Mouse (Mus musculus) urinary bladder, adult 2 months (tissue): ENCODE data around the gene Sel1l3. TPM values are rescaled to one million over a fixed set of nuclear protein-coding genes. Genes with fewer than 3 reads are reported as not detected.

ENCODE experiments used
- DNase-seq: peaks from one replicate; pipeline ENCODE4 v3.0.0; 2022; ENCODE audit warnings: low spot score
- polyA plus RNA-seq: library from polyadenylated mRNA; depleted of rRNA; stranded (reverse); fragments of >200 nt; gene quantifications from 2 replicates; pipeline ENCODE4 v1.2.3, GENCODE M21; 2012

The Sel1l3 gene
- polyA plus RNA-seq, 1 experiment: 6.6 TPM

- DNase-seq: peak; percentile 38
Measured at GRCm38 (mm10) chr5:53212782-53213710, 681 bp downstream of the Sel1l3 start.

- DNase-seq: no peak
Measured at GRCm38 (mm10) chr5:53212087-53212781, 1.5 kb downstream of the Sel1l3 start.

- DNase-seq: no peak
Measured at GRCm38 (mm10) chr5:53211241-53211640, 2.5 kb downstream of the Sel1l3 start.

DNA sequence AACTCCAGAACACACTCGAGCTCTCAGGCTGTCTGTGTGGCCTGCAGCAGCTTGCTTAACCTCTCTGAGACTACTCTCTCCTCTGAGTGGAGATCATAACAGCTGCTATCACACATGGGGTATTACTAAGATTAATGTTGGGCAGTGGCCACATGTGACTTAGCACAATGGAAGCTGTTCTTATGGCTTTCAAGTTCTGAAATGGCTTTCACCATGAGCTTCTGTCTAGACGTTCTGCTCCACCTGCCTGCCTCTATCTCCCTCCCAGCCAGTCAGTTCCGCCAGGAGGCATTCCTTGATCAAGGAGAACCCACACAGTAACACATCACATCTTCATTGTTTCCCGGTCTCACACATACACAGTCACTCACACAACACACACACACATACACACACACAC, 3.2 kb downstream of the Sel1l3 start:
- DNase-seq: no peak

- no peak for DNase-seq
Measured at GRCm38 (mm10) chr5:53209773-53210172, 4.0 kb downstream of the Sel1l3 start.

DNA sequence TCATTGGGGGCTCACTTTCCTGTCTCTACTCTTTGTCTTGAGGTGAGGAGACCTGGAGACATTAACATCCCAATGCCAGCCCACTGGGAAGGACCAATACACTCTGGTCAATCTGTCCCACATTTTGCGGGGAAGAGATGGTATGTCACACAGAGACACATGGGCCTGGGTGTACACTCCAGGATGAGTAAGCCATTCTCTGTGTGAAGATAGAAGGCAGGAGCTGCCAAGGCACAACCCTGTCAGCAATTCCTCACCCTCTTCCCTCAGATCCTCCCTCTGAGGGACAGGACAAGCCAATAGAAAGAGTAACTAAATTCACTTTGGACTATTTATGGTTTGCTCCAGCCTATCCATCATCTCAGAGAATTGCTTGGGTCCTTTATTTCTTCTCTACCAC, 5.0 kb downstream of the Sel1l3 start:
- DNase-seq: no peak

DNA sequence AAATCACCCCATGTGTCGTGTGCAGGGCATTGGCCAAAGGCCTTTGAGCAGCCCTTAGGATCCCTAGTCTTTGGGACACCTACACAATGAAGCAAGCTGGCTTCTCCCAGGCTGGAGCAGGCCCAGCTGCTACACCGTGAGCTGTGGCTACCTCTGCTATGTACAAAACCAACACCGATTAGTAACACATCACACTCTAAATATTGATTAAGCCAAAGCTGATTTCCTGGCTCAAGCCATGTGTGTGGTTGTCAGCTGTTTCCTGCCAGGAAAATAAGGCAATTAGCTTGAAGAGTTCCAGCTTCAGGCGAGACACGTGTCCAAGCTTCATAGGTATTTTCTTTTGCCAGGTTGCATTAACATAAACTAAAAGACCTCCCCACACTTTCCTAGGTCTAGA, 7.2 kb downstream of the Sel1l3 start:
- DNase-seq: no peak

DNA sequence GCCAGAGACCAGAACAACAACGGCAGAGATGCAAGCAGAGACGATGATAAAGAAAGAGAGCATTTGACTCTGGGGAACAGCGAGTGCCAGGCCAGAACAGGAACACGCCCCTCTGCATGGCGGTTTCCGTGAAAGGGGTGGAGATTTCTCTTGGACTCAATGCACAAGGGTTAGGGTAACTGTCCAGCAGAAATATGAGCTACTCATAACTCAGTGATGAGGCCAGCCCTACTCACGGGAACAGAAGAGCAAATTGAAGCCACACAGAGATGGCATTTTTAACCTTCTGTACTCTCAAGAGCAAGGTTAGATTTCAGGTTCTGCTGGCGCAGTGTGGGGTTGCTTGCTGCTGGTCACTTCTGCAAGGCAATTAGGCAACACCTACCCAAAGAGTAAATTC, 11.0 kb downstream of the Sel1l3 start:
- DNase-seq: no peak

DNA sequence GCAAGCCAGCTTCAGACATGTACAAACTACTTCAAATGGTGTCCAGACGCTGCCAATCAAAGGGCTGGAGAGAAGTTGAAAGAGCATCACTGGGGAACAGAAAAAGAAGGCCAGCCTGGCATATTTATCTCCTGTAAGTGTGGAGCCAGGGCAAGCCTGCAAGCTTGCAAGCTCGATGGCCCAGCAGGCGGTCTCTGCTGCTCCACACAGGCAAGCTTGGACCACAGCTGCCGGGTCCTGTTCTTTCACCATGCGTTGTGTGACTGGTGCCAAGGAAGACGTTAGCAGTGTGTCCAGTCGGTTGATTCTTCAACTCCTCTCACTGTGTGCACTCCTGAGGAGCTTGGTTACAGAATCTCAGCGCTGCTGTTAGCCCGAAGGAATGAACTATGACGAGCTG, 12.9 kb downstream of the Sel1l3 start:
- DNase-seq: no peak

- DNase-seq: no peak
Measured at GRCm38 (mm10) chr5:53198408-53198807, 15.3 kb downstream of the Sel1l3 start.

DNA sequence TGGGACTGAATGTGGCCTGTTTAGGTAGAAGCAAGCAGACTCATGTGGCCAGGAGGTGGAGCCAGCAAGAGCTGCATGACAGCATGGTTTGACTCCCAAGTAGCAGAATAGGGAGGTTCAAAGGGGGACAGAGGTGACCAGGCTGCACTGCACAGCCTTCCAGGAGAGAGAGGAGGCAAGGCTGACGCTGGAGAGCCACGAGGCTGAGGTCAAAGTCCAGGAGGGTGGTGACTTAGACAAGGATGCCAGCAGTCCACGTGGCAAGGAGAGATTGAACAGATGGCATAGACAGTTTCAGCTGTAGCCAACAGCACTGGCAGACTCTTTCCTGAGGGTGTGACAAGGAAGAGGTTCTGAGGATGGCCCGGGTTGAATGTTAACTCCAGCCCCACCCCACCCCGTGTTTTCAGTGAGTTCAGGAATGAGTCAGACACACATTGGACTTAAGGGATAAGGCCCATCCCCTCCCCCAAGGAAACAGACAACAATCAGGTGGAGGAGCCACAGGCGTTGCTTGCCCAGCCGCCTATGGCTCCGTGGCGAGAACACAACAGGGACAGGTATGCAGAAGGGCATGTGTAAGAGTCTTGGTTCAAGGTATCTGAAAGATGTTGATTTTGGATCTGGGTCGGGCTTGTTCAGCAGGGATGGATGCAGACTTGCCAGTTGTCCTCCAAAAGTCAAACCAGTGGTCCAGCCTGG, 17.2 kb downstream of the Sel1l3 start:
- DNase-seq: no peak

DNA sequence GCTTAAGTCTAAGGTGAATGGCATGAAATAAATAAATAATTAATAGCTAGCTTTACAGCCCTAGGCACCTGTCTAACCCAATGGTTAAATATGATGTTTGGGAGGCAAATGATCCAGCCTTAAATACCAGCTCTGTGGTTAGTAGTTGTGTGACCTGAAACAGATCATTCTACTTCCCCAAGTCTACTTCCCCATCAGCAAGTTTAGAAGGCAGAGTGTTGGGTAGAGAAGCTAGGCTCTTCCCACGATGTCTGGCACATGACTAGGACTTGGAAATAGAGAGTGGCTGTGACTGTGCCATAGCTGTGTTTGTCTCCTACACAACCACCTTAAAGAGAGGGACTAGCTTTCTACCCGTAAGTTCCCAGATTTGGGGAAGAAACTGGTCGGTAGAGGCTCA, 18.9 kb downstream of the Sel1l3 start:
- no peak for DNase-seq

GRCm38 (mm10) chr5:53194421-53194820, 19.3 kb downstream of the Sel1l3 start:
- DNase-seq: no peak

DNA sequence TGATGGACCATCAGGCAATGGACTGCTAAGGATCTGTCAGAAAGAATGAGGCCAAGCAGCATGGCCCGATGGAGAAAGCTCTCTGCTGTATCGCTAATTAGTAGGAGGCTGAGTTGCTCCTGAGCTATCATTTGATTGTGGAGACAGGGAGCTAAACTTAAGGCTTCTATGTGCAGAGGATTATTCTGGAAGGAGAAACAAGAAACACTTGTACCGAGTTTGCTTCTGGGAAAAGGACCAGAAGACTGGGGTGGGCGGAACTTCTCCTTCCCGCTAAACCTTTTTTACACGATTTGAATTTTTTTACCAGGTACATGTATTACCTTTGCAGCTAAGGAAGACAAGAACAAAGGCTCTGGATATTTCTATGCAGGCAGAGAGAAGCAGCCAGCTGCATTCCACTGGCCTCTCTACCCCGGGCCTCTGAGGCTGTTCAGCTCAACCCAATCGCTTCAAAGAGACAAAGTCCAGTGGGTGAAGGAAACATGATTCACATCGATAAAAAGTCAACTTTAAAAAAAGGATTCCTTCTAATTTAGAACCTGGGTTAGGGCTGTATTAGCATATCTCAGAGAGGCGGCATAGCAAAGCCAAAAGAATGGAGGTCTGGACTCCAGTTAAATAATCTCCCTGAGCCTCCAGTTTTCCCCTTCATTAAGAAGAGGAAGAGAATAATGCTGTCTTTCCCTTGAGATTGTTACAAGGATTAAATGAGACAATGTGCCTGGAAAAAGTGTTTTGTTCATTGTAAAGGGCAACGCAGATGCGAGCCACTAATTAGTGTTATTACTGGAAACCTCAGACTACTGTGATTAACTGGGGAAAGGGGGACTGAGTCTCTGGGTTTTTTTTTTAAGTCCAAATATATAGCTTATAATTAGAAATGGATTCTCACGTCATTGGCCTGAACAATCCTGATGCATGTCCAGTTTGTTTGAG, 20.4 kb downstream of the Sel1l3 start:
- no peak for DNase-seq

DNA sequence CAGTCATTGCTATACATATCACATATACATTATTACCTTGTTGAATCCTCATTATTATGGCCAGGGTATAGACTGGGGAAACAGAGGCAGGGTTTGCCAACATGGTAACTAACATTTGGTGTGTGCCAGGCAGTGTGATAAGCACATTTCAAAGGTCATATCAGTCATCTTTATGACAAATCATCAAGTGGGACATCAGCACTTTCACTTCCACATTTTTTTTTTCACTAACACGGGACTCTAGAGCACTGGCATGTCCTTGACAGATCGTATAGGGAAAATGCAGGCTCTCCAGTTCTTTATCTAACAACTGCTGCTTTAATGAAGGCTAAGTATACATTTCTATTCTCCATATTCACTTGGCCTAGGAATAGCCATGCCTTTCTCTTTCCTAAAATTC, 25.1 kb downstream of the Sel1l3 start:
- DNase-seq: no peak

GRCm38 (mm10) chr5:53187245-53187644, 26.5 kb downstream of the Sel1l3 start:
- DNase-seq: no peak

DNA sequence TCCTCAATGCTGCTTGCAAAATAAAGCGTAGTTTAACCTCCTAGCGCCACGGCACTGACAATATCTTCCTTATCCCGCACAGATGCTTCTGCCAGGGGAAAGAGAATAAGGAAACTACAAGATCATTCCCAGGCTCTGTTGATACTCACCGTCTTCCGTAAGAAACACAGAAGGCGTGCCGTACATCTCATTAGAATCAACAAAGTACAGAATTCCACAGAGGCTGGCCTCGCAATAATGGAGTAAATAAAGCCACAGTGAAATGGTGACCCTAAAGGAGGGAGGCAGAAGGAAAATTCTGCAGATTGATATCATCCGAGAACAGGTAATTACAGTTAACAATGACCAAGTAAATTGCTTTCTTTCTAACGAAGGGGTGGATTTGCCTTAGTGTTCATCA, 27.9 kb downstream of the Sel1l3 start:
- DNase-seq: no peak

- DNase-seq: no peak
Measured at GRCm38 (mm10) chr5:53179965-53180364, 33.8 kb downstream of the Sel1l3 start.

DNA sequence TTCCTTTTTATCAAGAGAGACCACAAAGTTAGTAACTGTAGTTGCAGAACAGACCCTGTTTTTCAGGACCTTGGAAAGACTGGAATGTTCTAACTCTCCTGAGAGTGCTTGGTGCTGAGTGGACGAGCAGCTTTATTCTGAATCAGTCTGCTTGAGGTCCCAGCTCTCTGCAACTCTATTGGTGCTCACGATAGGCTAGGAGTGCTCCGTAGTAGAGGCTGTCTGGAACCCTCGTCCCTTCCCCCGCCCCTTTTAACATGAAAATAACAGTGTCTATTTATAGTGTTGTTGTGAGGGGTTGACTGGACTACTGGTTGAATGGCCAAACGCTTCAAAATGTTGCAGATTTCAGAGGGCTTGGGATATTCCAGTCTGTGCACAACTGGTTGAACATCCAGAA, 37.0 kb downstream of the Sel1l3 start:
- DNase-seq: no peak

DNA sequence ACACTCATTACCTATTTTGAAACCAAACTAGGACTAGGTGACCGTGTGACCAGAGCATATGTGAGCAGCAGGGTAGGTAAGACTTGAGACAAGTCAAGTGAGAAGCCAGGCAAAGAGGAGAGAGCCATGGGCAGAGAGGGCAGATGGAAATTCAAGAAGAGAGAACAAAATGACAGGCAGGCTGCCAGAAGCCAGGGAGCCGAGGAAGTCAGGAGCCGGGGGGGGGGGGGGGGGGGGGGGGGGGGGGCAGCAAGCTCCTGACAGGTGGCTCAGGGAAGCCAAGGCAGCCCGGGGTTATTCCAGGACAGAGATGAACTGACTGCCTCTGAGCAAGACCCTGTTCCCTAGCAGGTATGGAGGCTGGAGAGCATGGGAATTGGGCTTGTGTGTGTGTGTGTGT, 37.7 kb downstream of the Sel1l3 start:
- no peak for DNase-seq

DNA sequence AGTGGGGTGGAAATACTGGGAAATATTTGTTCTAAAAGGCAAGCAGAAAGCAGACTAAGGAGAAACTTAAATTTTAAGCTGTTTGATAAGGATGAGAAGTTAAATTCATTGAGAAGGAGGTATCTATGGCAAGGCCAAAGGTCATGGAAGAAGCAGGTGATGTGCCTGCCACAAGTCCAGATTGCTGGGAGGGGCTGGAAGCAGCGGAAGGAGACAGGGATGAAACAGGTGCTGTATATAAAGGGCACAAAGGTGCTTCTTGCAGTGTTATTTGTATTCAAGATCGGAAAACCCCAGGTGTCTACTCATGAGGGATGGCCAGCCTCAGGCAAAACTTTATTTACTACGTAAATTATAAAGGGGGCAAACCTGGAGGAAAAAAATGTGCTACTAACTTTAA, 38.5 kb downstream of the Sel1l3 start:
- DNase-seq: no peak
